Comparison of ENCODE assay signal across 24 mouse cellular contexts in genomic region chr8:56924724-56925123, GRCm38 (mm10).
A peak's percentile ranks its signal among the peaks of the same experiment; 100 is the strongest.
DNase-seq lines count a peak whose midpoint lies in the region; ATAC-seq and TF ChIP-seq lines count a peak whose summit lies in the region.
"Had no signal": no experiment of that assay in that cellular context is flagged by ENCODE, and none has a peak within 500 bp of the region (broad histone marks: within the 10 kb centered on the region; RNA-seq: fewer than 3 reads in every experiment).

No protein-coding gene starts in this region.

- no peaks in the 10 kb centered on the region for H3K79me2 ChIP-seq in liver, adult 2 months (ENCODE audit: control insufficient read depth, insufficient read depth, low read length)

- no peak for TF ChIP-seq CTCF in lung, embryonic 14.5 days (IDR thresholded peaks at IDR 0.05; ENCODE audit: low read depth)
- TF ChIP-seq CTCF in liver, adult 2 months (IDR thresholded peaks at IDR 0.05; ENCODE audit: low read depth, low read length): no peak

- no peak for TF ChIP-seq POLR2A in liver, adult 2 months (IDR thresholded peaks at IDR 0.05; ENCODE audit: extremely low read depth, insufficient read depth, low read length)

- 0% methylated on average over 1 of the region's 1 CpGs for WGBS in heart, embryonic 12.5 days
- 3% methylated on average over 1 of the region's 1 CpGs for WGBS in lung, embryonic 14.5 days
- 3% methylated on average over 1 of the region's 1 CpGs for WGBS in liver, adult 2 months
- WGBS in liver, embryonic 16.5 days (ENCODE audit: insufficient replicate concordance): 0% methylated on average over 1 of the region's 1 CpGs
- WGBS in forebrain, embryonic 12.5 days: 46% methylated on average over 1 of the region's 1 CpGs

- peak; percentile 67 for ATAC-seq in heart, embryonic 12.5 days (ENCODE audit: insufficient number of reproducible peaks, low FRiP score)
- peak; percentile 56 for ATAC-seq in lung, embryonic 14.5 days (ENCODE audit: insufficient read depth)
- peak; percentile 57 for ATAC-seq in liver, embryonic 16.5 days (ENCODE audit: low read depth)
- ATAC-seq in forebrain, embryonic 12.5 days (ENCODE audit: low FRiP score): no peak
- ATAC-seq: forebrain, embryonic 13.5 days; intestine, embryonic 15.5 days; Patski had no signal

- no peak for DNase-seq in heart, adult 9 months (ENCODE audit: low spot score in 2 of 2)
- DNase-seq in lung, embryonic 14.5 days: peak; percentile 35
- DNase-seq in lung, postnatal 4 days: no peak
- DNase-seq in liver, adult 2 months (ENCODE audit: extremely low read depth, low read depth, low spot score): peak; percentile 14
- no peak for DNase-seq in left cerebral cortex, adult 11 months (ENCODE audit: low spot score)
- DNase-seq: cerebellum, adult 11-12 months; cerebellum, postnatal 14 days; gastrocnemius, postnatal 36 days; kidney, adult 8-10 months; kidney, postnatal 14 days; lung, postnatal 36 days; midbrain, embryonic 14.5 days; thymus, adult 18-20 months had no signal

- no peak overlapping the region for H3K4me2 ChIP-seq in heart, embryonic 12.5 days
- H3K4me2 ChIP-seq in lung, embryonic 14.5 days: no peak overlapping the region
- H3K4me2 ChIP-seq in liver, embryonic 16.5 days (ENCODE audit: low read depth, low read length): no peak overlapping the region
- H3K4me2 ChIP-seq in forebrain, embryonic 12.5 days: no peak overlapping the region
- H3K4me2 ChIP-seq: embryonic facial prominence, embryonic 13.5 days; forebrain, embryonic 13.5 days; hindbrain, embryonic 15.5 days; intestine, embryonic 15.5 days; limb, embryonic 12.5 days; lung, embryonic 15.5 days had no signal

- no peaks in the 10 kb centered on the region for H3K27me3 ChIP-seq in heart, embryonic 12.5 days (replicated peaks)
- H3K27me3 ChIP-seq in lung, embryonic 14.5 days (ENCODE audit: insufficient read depth, low read length): no peaks in the 10 kb centered on the region
- no peaks in the 10 kb centered on the region for H3K27me3 ChIP-seq in liver, adult 2 months (ENCODE audit: control insufficient read depth, insufficient read depth, low read length)
- no peaks in the 10 kb centered on the region for H3K27me3 ChIP-seq in liver, embryonic 16.5 days (ENCODE audit: control insufficient read depth, insufficient read depth, low read depth, low read length)
- H3K27me3 ChIP-seq in forebrain, embryonic 12.5 days: no peaks in the 10 kb centered on the region
- H3K27me3 ChIP-seq: embryonic facial prominence, embryonic 13.5 days; forebrain, embryonic 13.5 days; hindbrain, embryonic 15.5 days; intestine, embryonic 15.5 days; limb, embryonic 12.5 days; lung, embryonic 15.5 days; Patski had no signal

- no peak overlapping the region for H3K9ac ChIP-seq in heart, embryonic 12.5 days
- H3K9ac ChIP-seq in lung, embryonic 14.5 days: no peak overlapping the region
- no peak overlapping the region for H3K9ac ChIP-seq in liver, adult 2 months (ENCODE audit: low read depth, low read length)
- no peak overlapping the region for H3K9ac ChIP-seq in liver, embryonic 16.5 days (ENCODE audit: low read depth, low read length)
- no peak overlapping the region for H3K9ac ChIP-seq in forebrain, embryonic 12.5 days
- H3K9ac ChIP-seq: embryonic facial prominence, embryonic 13.5 days; forebrain, embryonic 13.5 days; hindbrain, embryonic 15.5 days; intestine, embryonic 15.5 days; limb, embryonic 12.5 days; lung, embryonic 15.5 days had no signal

- no peaks in the 10 kb centered on the region for H3K9me3 ChIP-seq in heart, embryonic 12.5 days (replicated peaks)
- no peaks in the 10 kb centered on the region for H3K9me3 ChIP-seq in lung, embryonic 14.5 days (ENCODE audit: low read depth, low read length)
- H3K9me3 ChIP-seq in liver, embryonic 16.5 days (replicated peaks; ENCODE audit: control insufficient read depth, low read length): no peaks in the 10 kb centered on the region
- H3K9me3 ChIP-seq in forebrain, embryonic 12.5 days: no peaks in the 10 kb centered on the region
- H3K9me3 ChIP-seq: embryonic facial prominence, embryonic 13.5 days; forebrain, embryonic 13.5 days; hindbrain, embryonic 15.5 days; intestine, embryonic 15.5 days; limb, embryonic 12.5 days; lung, embryonic 15.5 days had no signal

- H3K4me1 ChIP-seq in heart, embryonic 12.5 days (replicated peaks): peaks cover 15% of the 10 kb centered on the region
- H3K4me1 ChIP-seq in lung, embryonic 14.5 days (ENCODE audit: insufficient read depth): 0 out of 2 replicates have a peak, but pooled peaks cover 4% of the 10 kb centered on the region
- no peaks in the 10 kb centered on the region for H3K4me1 ChIP-seq in liver, adult 2 months (ENCODE audit: control insufficient read depth, insufficient read depth, low read length)
- H3K4me1 ChIP-seq in liver, embryonic 16.5 days (ENCODE audit: control insufficient read depth, low read depth, low read length): peaks cover 12% of the 10 kb centered on the region
- H3K4me1 ChIP-seq in forebrain, embryonic 12.5 days: no peaks in the 10 kb centered on the region
- H3K4me1 ChIP-seq: embryonic facial prominence, embryonic 13.5 days; forebrain, embryonic 13.5 days; hindbrain, embryonic 15.5 days; intestine, embryonic 15.5 days; limb, embryonic 12.5 days; lung, embryonic 15.5 days had no signal

- H3K4me3 ChIP-seq in heart, embryonic 12.5 days: no peak overlapping the region
- H3K4me3 ChIP-seq in lung, embryonic 14.5 days (ENCODE audit: low read depth, low read length): no peak overlapping the region
- H3K4me3 ChIP-seq in liver, adult 2 months (ENCODE audit: insufficient read depth, low read depth, low read length): no peak overlapping the region
- no peak overlapping the region for H3K4me3 ChIP-seq in liver, embryonic 16.5 days (ENCODE audit: low read depth, low read length)
- H3K4me3 ChIP-seq in forebrain, embryonic 12.5 days (replicated peaks): no peak overlapping the region
- H3K4me3 ChIP-seq: embryonic facial prominence, embryonic 13.5 days; erythroblast, embryonic 14.5 days; forebrain, embryonic 13.5 days; hindbrain, embryonic 15.5 days; intestine, embryonic 15.5 days; limb, embryonic 12.5 days; lung, embryonic 15.5 days had no signal

- peak overlapping the region; percentile 68 for H3K27ac ChIP-seq in heart, embryonic 12.5 days (ENCODE audit: poor library complexity, severe bottlenecking)
- no peak overlapping the region for H3K27ac ChIP-seq in lung, embryonic 14.5 days (ENCODE audit: low read depth)
- H3K27ac ChIP-seq in liver, adult 2 months (replicated peaks; ENCODE audit: insufficient read depth, low read depth, low read length): no peak overlapping the region
- H3K27ac ChIP-seq in liver, embryonic 16.5 days (ENCODE audit: low read length): no peak overlapping the region
- no peak overlapping the region for H3K27ac ChIP-seq in forebrain, embryonic 12.5 days
- H3K27ac ChIP-seq: embryonic facial prominence, embryonic 13.5 days; forebrain, embryonic 13.5 days; hindbrain, embryonic 15.5 days; intestine, embryonic 15.5 days; limb, embryonic 12.5 days; lung, embryonic 15.5 days had no signal

- H3K36me3 ChIP-seq in heart, embryonic 12.5 days: no peaks in the 10 kb centered on the region
- H3K36me3 ChIP-seq in lung, embryonic 14.5 days (ENCODE audit: insufficient read depth): no peaks in the 10 kb centered on the region
- no peaks in the 10 kb centered on the region for H3K36me3 ChIP-seq in liver, adult 2 months (ENCODE audit: control insufficient read depth, insufficient read depth, low read length)
- no peaks in the 10 kb centered on the region for H3K36me3 ChIP-seq in liver, embryonic 16.5 days (ENCODE audit: control insufficient read depth, insufficient read depth)
- H3K36me3 ChIP-seq in forebrain, embryonic 12.5 days (replicated peaks): no peaks in the 10 kb centered on the region
- H3K36me3 ChIP-seq: embryonic facial prominence, embryonic 13.5 days; hindbrain, embryonic 15.5 days; intestine, embryonic 15.5 days; limb, embryonic 12.5 days; lung, embryonic 15.5 days had no signal

Comparison
In these comparisons a context has a peak if more than half of its experiments do, and no peak if none do; other contexts are left out.
1. DNase-seq: peak in lung, embryonic 14.5 days (single experiment) and liver, adult 2 months (single experiment); none in heart, adult 9 months (0 of 2), lung, postnatal 4 days (0 of 2) and left cerebral cortex, adult 11 months (single experiment).